ENCODE assay signal across 21 mouse cellular contexts in genomic region chr6:39003126-39003525, GRCm38 (mm10).
DNase-seq lines count a peak whose midpoint lies in the region; ATAC-seq and TF ChIP-seq lines count a peak whose summit lies in the region.
"Had no signal": no experiment of that assay in that cellular context is flagged by ENCODE, and none has a peak within 500 bp of the region (broad histone marks: within the 10 kb centered on the region; RNA-seq: fewer than 3 reads in every experiment).

No protein-coding gene starts in this region.

- no peak overlapping the region for H3K4me2 ChIP-seq in kidney, embryonic 15.5 days
- H3K4me2 ChIP-seq: forebrain, embryonic 13.5 days; heart, embryonic 13.5 days had no signal

- no peaks in the 10 kb centered on the region for H3K27me3 ChIP-seq in kidney, embryonic 15.5 days
- H3K27me3 ChIP-seq: forebrain, embryonic 13.5 days; heart, embryonic 13.5 days had no signal

- WGBS in kidney, embryonic 15.5 days: 45% methylated on average over 7 of the region's 7 CpGs
- WGBS in large intestine, adult 2 months: 21% methylated on average over 7 of the region's 7 CpGs

- no peak for TF ChIP-seq CTCF in gastrocnemius, adult 2 months (IDR thresholded peaks at IDR 0.05)
- TF ChIP-seq CTCF in bone marrow macrophage, adult 2 months (IDR thresholded peaks at IDR 0.05; ENCODE audit: low read depth, low read length): no peak

- H3K9me3 ChIP-seq in kidney, embryonic 15.5 days (replicated peaks): no peaks in the 10 kb centered on the region
- H3K9me3 ChIP-seq: embryonic facial prominence, embryonic 10.5 days; forebrain, embryonic 13.5 days; G1E; heart, embryonic 13.5 days had no signal

- peaks cover 39% of the 10 kb centered on the region for H3K4me1 ChIP-seq in kidney, embryonic 15.5 days
- H3K4me1 ChIP-seq in bone marrow macrophage, adult 2 months (ENCODE audit: control insufficient read depth, insufficient read depth, low read length): peaks cover 38% of the 10 kb centered on the region

- no peak for ATAC-seq in kidney, embryonic 15.5 days (replicated peaks; ENCODE audit: low FRiP score)
- ATAC-seq: CD4-positive, CD25-positive, alpha-beta regulatory T cell, adult 4 months; forebrain, embryonic 13.5 days; forebrain, postnatal 0 days had no signal

- H3K27ac ChIP-seq in gastrocnemius, adult 2 months: peak overlapping the region; percentile 70
- H3K27ac ChIP-seq in kidney, embryonic 15.5 days: peak overlapping the region; percentile 59
- peak overlapping the region; percentile 86 for H3K27ac ChIP-seq in bone marrow macrophage, adult 2 months (ENCODE audit: insufficient read depth, low read depth, low read length)
- H3K27ac ChIP-seq: embryonic facial prominence, embryonic 10.5 days; forebrain, embryonic 13.5 days; heart, embryonic 13.5 days had no signal

- H3K36me3 ChIP-seq in kidney, embryonic 15.5 days: no peaks in the 10 kb centered on the region
- H3K36me3 ChIP-seq: embryonic facial prominence, embryonic 10.5 days; G1E; heart, embryonic 13.5 days had no signal

- TF ChIP-seq POLR2A in bone marrow macrophage, adult 2 months (IDR thresholded peaks at IDR 0.05; ENCODE audit: borderline replicate concordance, low read depth, low read length): no peak

- H3K9ac ChIP-seq in kidney, embryonic 15.5 days: no peak overlapping the region
- H3K9ac ChIP-seq: forebrain, embryonic 13.5 days; forebrain, postnatal 0 days; heart, embryonic 13.5 days had no signal

- no peak for DNase-seq in gastrocnemius, adult 2 months
- DNase-seq in gastrocnemius, postnatal 25 days: no peak
- DNase-seq in kidney, adult 8-10 months: no peak
- peak; percentile 14 for DNase-seq in large intestine, adult 2 months (ENCODE audit: low read depth, low spot score)
- DNase-seq in left cerebral cortex, postnatal 25 days (ENCODE audit: low spot score in 2 of 2): no peak
- DNase-seq in thymus, postnatal 4 days: no peak
- DNase-seq: adrenal gland, adult 8-10 months; B cell, adult 2 months; cerebellum, adult 11-12 months; cerebellum, postnatal 10 days; forebrain, postnatal 0 days; gastrocnemius, postnatal 36 days; heart, adult 11 months; heart, postnatal 36 days had no signal

- no peak overlapping the region for H3K4me3 ChIP-seq in gastrocnemius, adult 2 months
- no peak overlapping the region for H3K4me3 ChIP-seq in kidney, embryonic 15.5 days (replicated peaks)
- no peak overlapping the region for H3K4me3 ChIP-seq in bone marrow macrophage, adult 2 months (ENCODE audit: insufficient read depth, low read length)
- H3K4me3 ChIP-seq: embryonic facial prominence, embryonic 10.5 days; forebrain, embryonic 13.5 days; heart, embryonic 13.5 days had no signal

- intact Hi-C loops in gastrocnemius, adult 2 months (cut with DNase I): no loop called here
- intact Hi-C loops in left cerebral cortex, postnatal 25 days (cut with DNase I): no loop called here
